20 mouse cellular contexts compared by ENCODE assay signal in genomic region chr9:25242266-25242665, GRCm38 (mm10).
"Had no signal": no experiment of that assay in that cellular context is flagged by ENCODE, and none has a peak within 500 bp of the region (broad histone marks: within the 10 kb centered on the region; RNA-seq: fewer than 3 reads in every experiment).

No protein-coding gene starts in this region.

- DNase-seq: kidney, adult 11 months; kidney, adult 8-10 months; kidney, postnatal 14 days; kidney, postnatal 4 days; layer of hippocampus, postnatal 36 days; liver; lung, adult 18-20 months; thymus, adult 18-20 months; thymus, postnatal 36 days had no signal

- H3K4me2 ChIP-seq: intestine, embryonic 15.5 days; kidney, embryonic 15.5 days; limb, embryonic 13.5 days; liver, embryonic 12.5 days; liver, embryonic 15.5 days; midbrain, embryonic 12.5 days; midbrain, embryonic 15.5 days; neural tube, embryonic 12.5 days; neural tube, embryonic 15.5 days had no signal

- H3K4me3 ChIP-seq: intestine, embryonic 15.5 days; kidney, embryonic 15.5 days; limb, embryonic 10.5 days; limb, embryonic 13.5 days; liver, embryonic 12.5 days; liver, embryonic 15.5 days; midbrain, embryonic 12.5 days; midbrain, embryonic 15.5 days; neural tube, embryonic 12.5 days; neural tube, embryonic 15.5 days had no signal

- H3K9ac ChIP-seq: intestine, embryonic 15.5 days; kidney, embryonic 15.5 days; limb, embryonic 13.5 days; liver, embryonic 12.5 days; liver, embryonic 15.5 days; midbrain, embryonic 12.5 days; midbrain, embryonic 15.5 days; neural tube, embryonic 12.5 days; neural tube, embryonic 15.5 days had no signal

- H3K27me3 ChIP-seq: intestine, embryonic 15.5 days; kidney, embryonic 15.5 days; limb, embryonic 13.5 days; liver, embryonic 12.5 days; liver, embryonic 15.5 days; midbrain, embryonic 12.5 days; midbrain, embryonic 15.5 days; neural tube, embryonic 12.5 days; neural tube, embryonic 15.5 days had no signal

- H3K36me3 ChIP-seq: intestine, embryonic 15.5 days; kidney, embryonic 15.5 days; limb, embryonic 10.5 days; limb, embryonic 13.5 days; liver, embryonic 12.5 days; liver, embryonic 15.5 days; midbrain, embryonic 12.5 days; midbrain, embryonic 15.5 days; neural tube, embryonic 12.5 days; neural tube, embryonic 15.5 days had no signal

- ATAC-seq: intestine, embryonic 15.5 days; liver, embryonic 12.5 days; midbrain, embryonic 15.5 days had no signal

- H3K9me3 ChIP-seq: intestine, embryonic 15.5 days; kidney, embryonic 15.5 days; limb, embryonic 10.5 days; limb, embryonic 13.5 days; liver, embryonic 12.5 days; liver, embryonic 15.5 days; midbrain, embryonic 12.5 days; midbrain, embryonic 15.5 days; neural tube, embryonic 12.5 days; neural tube, embryonic 15.5 days had no signal

- H3K27ac ChIP-seq: intestine, embryonic 15.5 days; kidney, embryonic 15.5 days; limb, embryonic 10.5 days; limb, embryonic 13.5 days; liver, embryonic 12.5 days; liver, embryonic 15.5 days; macrophage; midbrain, embryonic 12.5 days; midbrain, embryonic 15.5 days; neural tube, embryonic 12.5 days; neural tube, embryonic 15.5 days had no signal

- H3K4me1 ChIP-seq: intestine, embryonic 15.5 days; kidney, embryonic 15.5 days; limb, embryonic 10.5 days; limb, embryonic 13.5 days; liver, embryonic 12.5 days; liver, embryonic 15.5 days; midbrain, embryonic 12.5 days; midbrain, embryonic 15.5 days; neural tube, embryonic 12.5 days; neural tube, embryonic 15.5 days had no signal
